Mouse (Mus musculus) monocyte, adult 2 months (primary cell): Measurements from ENCODE around the gene Slc27a4.

Source experiments
- DNase-seq, 2 experiments: peaks; one replicate each; pipeline ENCODE4 v3.0.0; 2022; ENCODE audit warnings: low spot score in 2 of 2, low read depth in 1 of 2

Slc27a4 gene

GRCm38 (mm10) chr2:29856451-29857260 lies 54.2 kb downstream of the Slc27a4 start:
- no peak for DNase-seq

- DNase-seq: no peak
These were observed 54.9 kb downstream of the Slc27a4 start for GRCm38 (mm10) chr2:29857341-29857740.

GRCm38 (mm10) chr2:29857967-29858366 lies 55.5 kb downstream of the Slc27a4 start:
- no peak for DNase-seq

GRCm38 (mm10) chr2:29858748-29859473 lies 56.5 kb downstream of the Slc27a4 start:
- no peak for DNase-seq

GRCm38 (mm10) chr2:29865125-29865524 lies 62.7 kb downstream of the Slc27a4 start:
- no peak for DNase-seq
